Mouse (Mus musculus): Measurements from ENCODE around the gene 2700081O15Rik. TPM values are rescaled to one million over a fixed set of nuclear protein-coding genes. Genes with fewer than 3 reads are reported as not detected.

2700081O15Rik gene
- polyA plus RNA-seq, 1 experiment from 2014 or later: 10.6 TPM

DNA sequence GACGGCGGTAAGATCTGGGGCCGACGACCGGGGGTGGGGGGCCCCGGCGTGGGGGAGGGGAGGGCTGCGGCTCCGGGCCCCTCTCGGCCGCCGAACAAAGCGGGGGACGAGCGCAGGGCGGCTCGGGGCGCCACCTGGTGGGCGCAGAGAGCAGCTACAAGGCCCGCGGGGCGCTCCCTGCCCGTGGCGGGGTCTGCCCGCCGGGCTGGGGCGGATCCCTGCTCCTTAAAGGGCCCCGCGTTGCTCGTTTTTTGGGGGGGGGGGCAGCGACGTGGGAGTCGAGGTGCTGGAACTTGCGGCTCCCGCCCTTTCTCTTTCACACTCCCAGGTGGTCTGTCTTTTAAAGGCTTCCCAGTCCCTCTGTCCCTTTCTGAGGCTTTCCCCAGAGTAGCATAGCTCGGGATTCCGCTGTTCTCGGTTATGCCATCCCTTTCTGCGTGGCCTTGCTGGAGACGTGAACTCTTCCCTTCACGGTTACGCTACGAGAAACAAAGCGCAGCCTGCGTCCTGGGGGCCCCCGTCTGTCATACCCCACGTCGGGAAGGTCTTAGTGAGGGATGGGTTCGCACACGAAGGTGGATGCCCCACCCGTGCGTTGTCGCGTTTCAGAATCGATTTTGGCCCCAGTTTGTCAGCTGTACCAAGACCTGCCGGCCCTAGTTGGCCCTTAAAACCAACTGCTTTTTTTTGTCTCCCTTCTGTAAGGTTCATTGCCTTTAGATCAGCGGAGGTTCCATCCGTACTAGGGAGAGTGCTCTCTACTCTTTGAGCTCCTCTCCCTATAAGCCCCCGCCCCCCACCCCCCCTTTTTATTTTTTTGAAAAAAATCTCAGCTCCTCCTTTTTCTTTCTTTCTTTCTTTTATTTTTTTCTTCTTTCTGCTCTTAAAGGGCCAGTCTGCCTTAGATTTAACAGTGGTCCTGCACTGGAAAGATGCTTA lies 755 bp downstream of the 2700081O15Rik start:
- peak; percentile 88 for DNase-seq (ENCODE audit: low spot score)
- H3K9ac ChIP-seq (ENCODE audit: low read length): peak overlapping the region; percentile 100
- H3K27me3 ChIP-seq (ENCODE audit: control insufficient read depth, insufficient read depth, low read length): no peaks in the 10 kb centered on the region
- H3K4me2 ChIP-seq (ENCODE audit: low read depth, severe bottlenecking): peak overlapping the region; percentile 92
- WGBS: under 1% methylated on average over 42 of the region's 59 CpGs
- peak overlapping the region; percentile 94 for H3K27ac ChIP-seq (replicated peaks; ENCODE audit: low read depth, low read length)
- H3K4me1 ChIP-seq (ENCODE audit: control insufficient read depth, insufficient read depth, low read length): peaks cover 50% of the 10 kb centered on the region
- no peaks in the 10 kb centered on the region for H3K9me3 ChIP-seq (ENCODE audit: control insufficient read depth, low read length)
- H3K36me3 ChIP-seq (ENCODE audit: control insufficient read depth, insufficient read depth, low read length): peaks cover 17% of the 10 kb centered on the region
- ATAC-seq (ENCODE audit: insufficient number of reproducible peaks, low FRiP score, low TSS enrichment, low read depth): peak; percentile 52; the same call in 1 of the 2 replicates
- H3K4me3 ChIP-seq (ENCODE audit: low read depth, low read length): peak overlapping the region; percentile 75

DNA sequence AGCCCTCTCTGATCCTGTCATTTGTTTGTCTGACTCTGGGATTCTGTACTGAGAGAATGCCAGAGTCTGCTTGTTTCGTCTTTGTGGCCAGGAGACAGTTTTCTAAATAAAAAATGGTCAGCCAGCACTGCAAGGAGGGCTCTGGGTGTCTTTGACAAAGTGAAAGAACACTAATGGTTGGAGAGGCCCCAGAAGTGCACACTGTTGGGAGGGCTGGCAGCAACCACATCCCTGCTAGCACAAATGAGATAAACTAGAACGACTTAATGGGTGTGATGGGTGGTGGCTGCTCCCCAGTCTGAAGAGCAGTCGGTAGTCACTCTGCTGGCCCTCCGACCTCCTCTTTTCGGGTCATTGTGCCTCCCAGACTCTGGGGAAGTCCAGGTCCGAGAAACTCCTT lies 1.7 kb downstream of the 2700081O15Rik start:
- 38% methylated on average over 6 of the region's 6 CpGs for WGBS
- Histone ChIP-seq H3K4me3 (ENCODE audit: low read depth, low read length) (peak overlapping the region; percentile 75), H3K27ac (replicated peaks; ENCODE audit: low read depth, low read length) (no peak overlapping the region), H3K27me3 (ENCODE audit: control insufficient read depth, insufficient read depth, low read length) (no peaks in the 10 kb centered on the region), H3K9ac (ENCODE audit: low read length) (peak overlapping the region; percentile 100), H3K9me3 (ENCODE audit: control insufficient read depth, low read length) (no peaks in the 10 kb centered on the region), H3K4me2 (ENCODE audit: low read depth, severe bottlenecking) (peak overlapping the region; percentile 92), H3K36me3 (ENCODE audit: control insufficient read depth, insufficient read depth, low read length) (peaks cover 22% of the 10 kb centered on the region), H3K4me1 (ENCODE audit: control insufficient read depth, insufficient read depth, low read length) (peaks cover 55% of the 10 kb centered on the region)
- no peak for DNase-seq (ENCODE audit: low spot score)
- ATAC-seq (ENCODE audit: insufficient number of reproducible peaks, low FRiP score, low TSS enrichment, low read depth): no peak

DNA sequence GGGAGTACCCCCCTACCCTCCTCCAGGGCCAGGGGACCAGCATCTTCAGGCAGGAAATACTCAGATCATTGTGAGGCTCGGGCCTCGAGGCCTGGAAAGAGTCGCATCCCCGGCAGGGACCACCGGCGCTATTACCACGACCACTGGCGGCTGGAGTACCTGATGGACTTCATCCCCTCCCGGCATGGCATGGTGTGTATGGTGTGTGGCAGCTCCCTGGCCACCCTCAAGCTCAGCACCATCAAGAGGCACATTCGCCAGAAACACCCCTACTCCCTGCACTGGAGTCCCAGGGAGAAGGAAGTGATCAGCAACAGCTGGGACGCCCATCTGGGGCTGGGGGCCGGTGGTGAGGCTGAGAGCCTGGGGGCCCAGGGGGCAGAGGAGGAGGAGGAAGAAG lies 2.7 kb downstream of the 2700081O15Rik start:
- WGBS: 67% methylated on average over 12 of the region's 12 CpGs
- no peak for DNase-seq (ENCODE audit: low spot score)
- Histone ChIP-seq H3K9ac (ENCODE audit: low read length) (peak overlapping the region; percentile 12), H3K27ac (replicated peaks; ENCODE audit: low read depth, low read length) (no peak overlapping the region), H3K4me3 (ENCODE audit: low read depth, low read length) (no peak overlapping the region), H3K27me3 (ENCODE audit: control insufficient read depth, insufficient read depth, low read length) (no peaks in the 10 kb centered on the region), H3K4me2 (ENCODE audit: low read depth, severe bottlenecking) (peak overlapping the region; percentile 92; the same call in 1 of the 2 replicates), H3K36me3 (ENCODE audit: control insufficient read depth, insufficient read depth, low read length) (peaks cover 22% of the 10 kb centered on the region), H3K4me1 (ENCODE audit: control insufficient read depth, insufficient read depth, low read length) (peaks cover 55% of the 10 kb centered on the region), H3K9me3 (ENCODE audit: control insufficient read depth, low read length) (no peaks in the 10 kb centered on the region)
- no peak for ATAC-seq (ENCODE audit: insufficient number of reproducible peaks, low FRiP score, low TSS enrichment, low read depth)

DNA sequence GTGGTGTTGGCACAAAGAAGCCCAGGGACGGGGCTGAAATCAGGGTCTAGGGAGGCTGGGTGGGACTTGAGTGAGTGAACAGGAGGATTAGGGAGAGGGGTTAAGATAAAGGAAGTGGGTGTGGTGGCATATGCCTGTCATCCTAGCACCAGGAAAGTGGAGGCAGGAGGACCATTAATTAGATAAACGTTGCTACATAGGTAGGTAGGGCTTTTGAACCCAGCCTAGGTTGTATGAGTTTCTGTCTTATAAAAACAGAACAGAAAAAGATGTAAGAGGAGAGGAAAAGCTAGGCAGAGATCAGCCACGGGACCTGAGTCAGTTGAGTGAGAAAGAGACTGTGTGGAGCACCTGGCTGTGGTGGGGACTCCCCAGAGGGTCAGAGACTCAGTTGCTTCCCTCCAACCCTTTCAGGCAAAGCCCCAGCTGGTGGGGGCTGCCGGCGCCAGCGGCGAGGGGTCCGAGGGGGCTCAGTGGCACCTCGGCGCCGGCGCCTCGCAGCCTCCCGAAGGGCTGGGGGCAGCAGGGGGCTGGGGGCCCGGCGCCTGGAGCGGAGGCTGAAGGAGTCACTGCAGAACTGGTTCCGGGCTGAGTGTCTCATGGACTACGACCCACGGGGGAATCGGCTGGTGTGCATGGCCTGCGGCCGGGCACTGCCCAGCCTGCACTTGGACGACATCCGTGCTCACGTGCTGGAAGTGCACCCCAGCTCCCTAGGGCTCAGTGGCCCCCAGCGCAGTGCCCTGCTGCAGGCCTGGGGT lies 3.6 kb downstream of the 2700081O15Rik start:
- DNase-seq (ENCODE audit: low spot score): no peak
- ATAC-seq (ENCODE audit: insufficient number of reproducible peaks, low FRiP score, low TSS enrichment, low read depth): no peak
- Histone ChIP-seq H3K27ac (replicated peaks; ENCODE audit: low read depth, low read length) (no peak overlapping the region), H3K9ac (ENCODE audit: low read length) (peak overlapping the region; percentile 37), H3K27me3 (ENCODE audit: control insufficient read depth, insufficient read depth, low read length) (no peaks in the 10 kb centered on the region), H3K4me1 (ENCODE audit: control insufficient read depth, insufficient read depth, low read length) (peaks cover 55% of the 10 kb centered on the region), H3K9me3 (ENCODE audit: control insufficient read depth, low read length) (no peaks in the 10 kb centered on the region), H3K4me3 (ENCODE audit: low read depth, low read length) (0 out of 2 replicates have a peak overlapping the region, but pooled peaks have one; percentile 8), H3K36me3 (ENCODE audit: control insufficient read depth, insufficient read depth, low read length) (peaks cover 22% of the 10 kb centered on the region), H3K4me2 (ENCODE audit: low read depth, severe bottlenecking) (peak overlapping the region; percentile 4; the same call in 1 of the 2 replicates)
- 53% methylated on average over 27 of the region's 27 CpGs for WGBS

DNA sequence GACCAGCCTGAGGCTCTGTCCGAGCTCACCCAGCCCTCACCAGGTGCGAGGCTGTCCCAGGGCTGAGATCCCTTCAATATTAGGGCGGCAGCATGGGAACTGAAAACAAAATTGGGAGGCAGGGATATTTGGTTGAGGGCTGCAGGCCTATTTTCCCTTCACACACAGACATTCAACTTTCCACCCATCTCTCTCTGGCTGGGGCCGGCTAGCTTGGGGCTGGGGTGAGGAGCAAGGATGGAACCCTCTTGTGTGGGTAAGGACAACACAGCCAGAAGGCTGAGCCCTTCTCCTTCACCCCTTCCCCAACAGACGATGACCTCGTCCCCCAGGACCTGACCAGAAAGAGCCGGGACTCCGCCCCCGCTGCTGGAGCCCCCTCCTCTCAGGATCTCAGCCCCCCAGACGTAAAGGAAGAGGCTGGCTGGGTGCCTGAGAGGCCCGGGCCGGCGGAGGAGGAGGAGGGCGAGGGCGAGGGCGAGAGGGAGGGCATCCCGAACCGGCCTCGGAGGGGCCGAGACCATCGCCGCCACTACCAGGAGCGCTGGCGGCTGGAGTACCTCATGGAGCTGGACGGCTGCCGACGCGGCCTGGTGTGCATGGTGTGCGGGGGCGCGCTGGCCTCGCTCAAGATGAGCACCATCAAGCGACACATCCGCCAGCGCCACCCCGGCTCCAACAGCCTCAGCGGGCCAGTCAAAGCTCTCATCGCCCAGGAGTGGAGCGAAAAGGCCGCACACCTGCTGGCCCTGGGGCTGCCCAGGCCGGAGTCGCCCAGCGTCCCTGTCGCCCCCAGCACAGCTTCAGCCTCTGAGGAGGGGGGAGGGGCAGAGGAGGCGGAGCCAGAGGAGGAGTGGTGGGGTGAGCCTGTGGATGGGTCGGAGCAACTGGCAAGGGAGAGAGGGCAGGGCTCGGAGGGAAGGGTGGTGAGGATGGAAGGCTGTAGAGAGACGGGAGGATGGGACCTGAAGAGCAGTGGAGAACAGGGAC lies 4.5 kb downstream of the 2700081O15Rik start:
- WGBS: 9% methylated on average over 46 of the region's 48 CpGs
- H3K4me1 ChIP-seq (ENCODE audit: control insufficient read depth, insufficient read depth, low read length): peaks cover 51% of the 10 kb centered on the region
- no peaks in the 10 kb centered on the region for H3K9me3 ChIP-seq (ENCODE audit: control insufficient read depth, low read length)
- H3K9ac ChIP-seq (ENCODE audit: low read length): peak overlapping the region; percentile 37
- ATAC-seq (ENCODE audit: insufficient number of reproducible peaks, low FRiP score, low TSS enrichment, low read depth) (peak; percentile 42), DNase-seq (ENCODE audit: low spot score) (peak; percentile 83)
- no peak overlapping the region; the same call in 1 of the 2 replicates for H3K27ac ChIP-seq (replicated peaks; ENCODE audit: low read depth, low read length)
- H3K36me3 ChIP-seq (ENCODE audit: control insufficient read depth, insufficient read depth, low read length): peaks cover 22% of the 10 kb centered on the region
- peak overlapping the region; percentile 34 for H3K4me2 ChIP-seq (ENCODE audit: low read depth, severe bottlenecking)
- no peaks in the 10 kb centered on the region for H3K27me3 ChIP-seq (ENCODE audit: control insufficient read depth, insufficient read depth, low read length)
- H3K4me3 ChIP-seq (ENCODE audit: low read depth, low read length): peak overlapping the region; percentile 15; the same call in 1 of the 2 replicates

DNA sequence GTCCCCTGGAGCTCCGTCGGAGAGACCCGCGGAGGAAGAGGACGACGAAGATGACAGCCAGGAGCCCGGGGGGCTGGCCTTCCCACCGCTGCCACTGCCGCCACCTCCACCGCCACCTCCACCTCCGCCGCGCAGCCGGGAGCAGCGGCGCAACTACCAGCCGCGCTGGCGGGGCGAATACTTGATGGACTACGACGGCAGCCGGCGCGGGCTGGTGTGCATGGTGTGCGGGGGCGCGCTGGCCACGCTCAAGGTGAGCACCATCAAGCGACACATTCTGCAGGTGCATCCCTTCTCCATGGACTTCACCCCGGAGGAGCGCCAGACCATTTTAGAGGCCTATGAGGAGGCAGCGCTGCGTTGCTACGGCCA lies 5.2 kb downstream of the 2700081O15Rik start:
- no peaks in the 10 kb centered on the region for H3K27me3 ChIP-seq (ENCODE audit: control insufficient read depth, insufficient read depth, low read length)
- peaks cover 51% of the 10 kb centered on the region for H3K4me1 ChIP-seq (ENCODE audit: control insufficient read depth, insufficient read depth, low read length)
- WGBS: 8% methylated on average over 32 of the region's 35 CpGs
- no peak for ATAC-seq (ENCODE audit: insufficient number of reproducible peaks, low FRiP score, low TSS enrichment, low read depth)
- H3K4me2 ChIP-seq (ENCODE audit: low read depth, severe bottlenecking): peak overlapping the region; percentile 34
- peak overlapping the region; percentile 12 for H3K4me3 ChIP-seq (ENCODE audit: low read depth, low read length)
- DNase-seq (ENCODE audit: low spot score): peak; percentile 63
- H3K36me3 ChIP-seq (ENCODE audit: control insufficient read depth, insufficient read depth, low read length): peaks cover 26% of the 10 kb centered on the region
- H3K9me3 ChIP-seq (ENCODE audit: control insufficient read depth, low read length): no peaks in the 10 kb centered on the region
- peak overlapping the region; percentile 35 for H3K9ac ChIP-seq (ENCODE audit: low read length)
- peak overlapping the region; percentile 30 for H3K27ac ChIP-seq (replicated peaks; ENCODE audit: low read depth, low read length)

DNA sequence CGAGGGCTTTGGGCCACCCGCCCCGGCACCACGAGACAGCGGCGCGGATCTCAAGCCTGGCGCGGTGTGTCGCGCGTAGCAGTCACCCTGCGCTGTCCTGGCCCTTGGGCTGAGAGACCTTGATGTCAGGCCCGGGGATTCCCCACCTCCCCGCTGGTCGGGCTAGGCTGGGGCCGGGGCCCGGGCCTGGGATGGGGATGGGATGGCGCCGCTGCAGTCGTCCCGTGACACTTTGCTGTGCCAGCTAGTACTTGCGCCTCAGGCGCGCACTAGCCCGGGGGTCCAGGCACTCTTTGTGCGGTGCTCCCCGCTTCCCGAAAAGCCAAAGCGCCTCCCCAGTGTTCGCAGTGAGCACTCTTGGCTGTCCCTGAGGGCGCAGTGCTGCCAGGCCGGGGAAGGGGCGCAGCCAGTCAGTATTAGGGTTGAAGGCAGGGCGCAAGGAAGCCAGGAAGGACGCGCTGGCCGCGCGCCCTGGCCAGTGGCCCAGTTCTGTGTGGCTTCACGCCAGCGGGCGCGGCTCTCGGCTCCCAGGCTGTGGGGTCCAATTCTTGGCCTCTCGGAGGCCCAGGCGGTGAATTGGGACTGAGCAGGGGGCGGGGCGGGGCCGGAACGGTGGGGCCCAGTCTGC lies 5.7 kb downstream of the 2700081O15Rik start:
- Histone ChIP-seq H3K9me3 (ENCODE audit: control insufficient read depth, low read length) (no peaks in the 10 kb centered on the region), H3K27ac (replicated peaks; ENCODE audit: low read depth, low read length) (peak overlapping the region; percentile 30; the same call in 1 of the 2 replicates), H3K4me1 (ENCODE audit: control insufficient read depth, insufficient read depth, low read length) (peaks cover 51% of the 10 kb centered on the region), H3K36me3 (ENCODE audit: control insufficient read depth, insufficient read depth, low read length) (peaks cover 26% of the 10 kb centered on the region), H3K9ac (ENCODE audit: low read length) (peak overlapping the region; percentile 35), H3K27me3 (ENCODE audit: control insufficient read depth, insufficient read depth, low read length) (no peaks in the 10 kb centered on the region), H3K4me3 (ENCODE audit: low read depth, low read length) (peak overlapping the region; percentile 12), H3K4me2 (ENCODE audit: low read depth, severe bottlenecking) (peak overlapping the region; percentile 34; the same call in 1 of the 2 replicates)
- 21% methylated on average over 51 of the region's 51 CpGs for WGBS
- DNase-seq (ENCODE audit: low spot score): peak; percentile 64
- 0 out of 2 replicates have a peak, but pooled peaks have one; percentile 10 for ATAC-seq (ENCODE audit: insufficient number of reproducible peaks, low FRiP score, low TSS enrichment, low read depth)
